Mouse (Mus musculus) midbrain, embryonic 12.5 days (tissue): Measurements from ENCODE around the gene Samd4. TPM values are rescaled to one million over a fixed set of nuclear protein-coding genes. Genes with fewer than 3 reads are reported as not detected.

Experiments used
- ATAC-seq: fragments of 200-750 bp; cut with Nextera tagmentation; 2 replicates; pipeline ENCODE4 v1.8.0; 2017; ENCODE audit warnings: low read depth, moderate TSS enrichment, moderate library complexity; ENCODE audit not compliant: low FRiP score
- H3K27ac ChIP-seq: fragments of 300-500 bp; sonication (generic); replicated peaks from 2 replicates; pipeline ENCODE4 v1.5.1; 2016; ENCODE audit warnings: mild to moderate bottlenecking
- H3K27me3 ChIP-seq: fragments of 300-500 bp; sonication (generic); 2 replicates; pipeline ENCODE4 v1.6.1; 2016; ENCODE audit warnings: mild to moderate bottlenecking
- H3K36me3 ChIP-seq: fragments of 300-500 bp; sonication (generic); 2 replicates; pipeline ENCODE4 v1.6.1; 2016
- H3K4me1 ChIP-seq: fragments of 300-500 bp; sonication (generic); 2 replicates; pipeline ENCODE4 v1.6.1; 2016
- H3K4me2 ChIP-seq: fragments of 300-500 bp; sonication (generic); replicated peaks from 2 replicates; pipeline ENCODE4 v1.6.1; 2016; ENCODE audit warnings: mild to moderate bottlenecking, moderate library complexity
- H3K4me3 ChIP-seq: fragments of 300-500 bp; sonication (generic); 2 replicates; pipeline ENCODE4 v1.5.1; 2016; ENCODE audit warnings: mild to moderate bottlenecking
- H3K9ac ChIP-seq: fragments of 300-500 bp; sonication (generic); replicated peaks from 2 replicates; pipeline ENCODE4 v1.6.1; 2016; ENCODE audit warnings: mild to moderate bottlenecking, moderate library complexity
- H3K9me3 ChIP-seq: fragments of 300-500 bp; sonication (generic); 2 replicates; pipeline ENCODE4 v1.6.1; 2016; ENCODE audit warnings: mild to moderate bottlenecking
- WGBS: fragments of 180-500 bp; shearing (Covaris S2); methylation state at CpG from one replicate; pipeline ENCODE4 v1.1.7; 2016; 5-methylcytosine and 5-hydroxymethylcytosine counted together
- polyA plus RNA-seq: library from polyadenylated mRNA; unstranded; fragments of >200 nt; fragmentation: Nextera tagmentation; extraction: Ambion mirVana; gene quantifications from 2 replicates; pipeline ENCODE4 v1.2.1, GENCODE M21; 2016

The Samd4 gene
- polyA plus RNA-seq, 1 experiment from 2014 or later: 7.3 TPM

- Histone ChIP-seq H3K4me3 (peak overlapping the region; percentile 62), H3K27ac (peak overlapping the region; percentile 84), H3K4me2 (peak overlapping the region; percentile 96), H3K27me3 (peaks cover 16% of the 10 kb centered on the region), H3K9ac (peak overlapping the region; percentile 77), H3K4me1 (peaks cover 18% of the 10 kb centered on the region), H3K36me3 (no peaks in the 10 kb centered on the region), H3K9me3 (no peaks in the 10 kb centered on the region)
- ATAC-seq: peak; percentile 14; the same call in 1 of the 2 replicates
- under 1% methylated on average over 28 of the region's 29 CpGs for WGBS
Observed at GRCm38 (mm10) chr14:46883871-46884441, 1.3 kb downstream of the Samd4 start.

GRCm38 (mm10) chr14:46884701-46885428 lies 2.2 kb downstream of the Samd4 start:
- peak overlapping the region; percentile 77 for H3K9ac ChIP-seq
- H3K4me1 ChIP-seq: peaks cover 18% of the 10 kb centered on the region
- peaks cover 15% of the 10 kb centered on the region for H3K27me3 ChIP-seq
- under 1% methylated on average over 42 of the region's 52 CpGs for WGBS
- no peaks in the 10 kb centered on the region for H3K9me3 ChIP-seq
- ATAC-seq: peak; percentile 70
- no peaks in the 10 kb centered on the region for H3K36me3 ChIP-seq
- peak overlapping the region; percentile 96 for H3K4me2 ChIP-seq
- peak overlapping the region; percentile 84 for H3K27ac ChIP-seq
- H3K4me3 ChIP-seq: peak overlapping the region; percentile 62

- 2% methylated on average over 7 of the region's 7 CpGs for WGBS
- H3K27me3 ChIP-seq: peaks cover 14% of the 10 kb centered on the region
- H3K9ac ChIP-seq: peak overlapping the region; percentile 77
- peaks cover 18% of the 10 kb centered on the region for H3K4me1 ChIP-seq
- H3K27ac ChIP-seq: peak overlapping the region; percentile 84
- no peaks in the 10 kb centered on the region for H3K36me3 ChIP-seq
- no peak; the same call in none of the 2 replicates for ATAC-seq
- H3K9me3 ChIP-seq: no peaks in the 10 kb centered on the region
- H3K4me3 ChIP-seq: peak overlapping the region; percentile 62
- peak overlapping the region; percentile 96 for H3K4me2 ChIP-seq
Observed at GRCm38 (mm10) chr14:46885429-46885755, 2.7 kb downstream of the Samd4 start.

- Histone ChIP-seq H3K4me2 (peak overlapping the region; percentile 96), H3K9me3 (no peaks in the 10 kb centered on the region), H3K4me1 (peaks cover 18% of the 10 kb centered on the region), H3K27ac (peak overlapping the region; percentile 44; the same call in 1 of the 2 replicates), H3K36me3 (no peaks in the 10 kb centered on the region), H3K4me3 (peak overlapping the region; percentile 62), H3K9ac (peak overlapping the region; percentile 77; the same call in 1 of the 2 replicates), H3K27me3 (peaks cover 14% of the 10 kb centered on the region)
- 20% methylated on average over 5 of the region's 5 CpGs for WGBS
- no peak for ATAC-seq
Observed at GRCm38 (mm10) chr14:46885891-46886301, 3.2 kb downstream of the Samd4 start.

- no peak for ATAC-seq
- H3K27me3 ChIP-seq: no peaks in the 10 kb centered on the region
- H3K4me3 ChIP-seq: no peak overlapping the region
- H3K4me2 ChIP-seq: no peak overlapping the region
- WGBS: 92% methylated on average over 4 of the region's 4 CpGs
- H3K9me3 ChIP-seq: no peaks in the 10 kb centered on the region
- peaks cover 10% of the 10 kb centered on the region for H3K4me1 ChIP-seq
- no peaks in the 10 kb centered on the region for H3K36me3 ChIP-seq
- no peak overlapping the region for H3K27ac ChIP-seq
- H3K9ac ChIP-seq: no peak overlapping the region
Observed at GRCm38 (mm10) chr14:46889096-46889495, 6.4 kb downstream of the Samd4 start.

- H3K27me3 ChIP-seq: no peaks in the 10 kb centered on the region
- H3K36me3 ChIP-seq: no peaks in the 10 kb centered on the region
- no peaks in the 10 kb centered on the region for H3K4me1 ChIP-seq
- no peak for ATAC-seq
- H3K9ac ChIP-seq: no peak overlapping the region
- no peaks in the 10 kb centered on the region for H3K9me3 ChIP-seq
- H3K27ac ChIP-seq: no peak overlapping the region
- no peak overlapping the region for H3K4me2 ChIP-seq
- WGBS: 90% methylated on average over 10 of the region's 10 CpGs
- no peak overlapping the region for H3K4me3 ChIP-seq
Observed at GRCm38 (mm10) chr14:46893961-46894360, 11.3 kb downstream of the Samd4 start.

- Histone ChIP-seq H3K4me2 (no peak overlapping the region), H3K4me1 (no peaks in the 10 kb centered on the region), H3K4me3 (no peak overlapping the region), H3K9ac (no peak overlapping the region), H3K9me3 (no peaks in the 10 kb centered on the region), H3K27ac (no peak overlapping the region), H3K27me3 (no peaks in the 10 kb centered on the region), H3K36me3 (no peaks in the 10 kb centered on the region)
- ATAC-seq: no peak
- WGBS: 88% methylated on average over 5 of the region's 5 CpGs
Observed at GRCm38 (mm10) chr14:46897953-46898352, 15.3 kb downstream of the Samd4 start.

- Histone ChIP-seq H3K9me3 (no peaks in the 10 kb centered on the region), H3K27ac (no peak overlapping the region), H3K4me2 (no peak overlapping the region), H3K4me3 (no peak overlapping the region), H3K4me1 (no peaks in the 10 kb centered on the region), H3K9ac (no peak overlapping the region), H3K27me3 (no peaks in the 10 kb centered on the region), H3K36me3 (no peaks in the 10 kb centered on the region)
- 65% methylated on average over 3 of the region's 3 CpGs for WGBS
- ATAC-seq: no peak
Observed at GRCm38 (mm10) chr14:46898626-46899025, 16.0 kb downstream of the Samd4 start.

GRCm38 (mm10) chr14:46902498-46903087 lies 19.9 kb downstream of the Samd4 start:
- Histone ChIP-seq H3K27ac (no peak overlapping the region), H3K4me1 (no peaks in the 10 kb centered on the region), H3K27me3 (no peaks in the 10 kb centered on the region), H3K4me3 (no peak overlapping the region), H3K9me3 (no peaks in the 10 kb centered on the region), H3K4me2 (no peak overlapping the region), H3K9ac (no peak overlapping the region), H3K36me3 (no peaks in the 10 kb centered on the region)
- WGBS: 92% methylated on average over 9 of the region's 9 CpGs
- no peak for ATAC-seq

GRCm38 (mm10) chr14:46904276-46904675 lies 21.6 kb downstream of the Samd4 start:
- Histone ChIP-seq H3K4me1 (no peaks in the 10 kb centered on the region), H3K36me3 (no peaks in the 10 kb centered on the region), H3K27ac (no peak overlapping the region), H3K4me3 (no peak overlapping the region), H3K27me3 (no peaks in the 10 kb centered on the region), H3K4me2 (no peak overlapping the region), H3K9me3 (no peaks in the 10 kb centered on the region), H3K9ac (no peak overlapping the region)
- ATAC-seq: no peak
- 95% methylated on average over 4 of the region's 4 CpGs for WGBS

GRCm38 (mm10) chr14:46908858-46909257 lies 26.2 kb downstream of the Samd4 start:
- Histone ChIP-seq H3K27me3 (no peaks in the 10 kb centered on the region), H3K4me1 (no peaks in the 10 kb centered on the region), H3K4me3 (no peak overlapping the region), H3K9me3 (no peaks in the 10 kb centered on the region), H3K4me2 (no peak overlapping the region), H3K9ac (no peak overlapping the region), H3K27ac (no peak overlapping the region), H3K36me3 (no peaks in the 10 kb centered on the region)
- no peak for ATAC-seq
- WGBS: 83% methylated on average over 8 of the region's 8 CpGs

GRCm38 (mm10) chr14:46912496-46912895 lies 29.8 kb downstream of the Samd4 start:
- no peak overlapping the region for H3K4me2 ChIP-seq
- H3K9me3 ChIP-seq: no peaks in the 10 kb centered on the region
- H3K9ac ChIP-seq: no peak overlapping the region
- H3K4me1 ChIP-seq: no peaks in the 10 kb centered on the region
- H3K36me3 ChIP-seq: no peaks in the 10 kb centered on the region
- WGBS: 88% methylated on average over 7 of the region's 7 CpGs
- no peak for ATAC-seq
- no peak overlapping the region for H3K27ac ChIP-seq
- H3K4me3 ChIP-seq: no peak overlapping the region
- H3K27me3 ChIP-seq: no peaks in the 10 kb centered on the region
